Mouse (Mus musculus) kidney, adult 2 months (tissue): ENCODE data around the gene Zc3h10.

ENCODE experiments used
- CTCF ChIP-seq: fragments of 200-500 bp; conservative IDR thresholded peaks from 2 replicates; pipeline ENCODE4 v1.5.1; 2011; ENCODE audit warnings: low read depth, mild to moderate bottlenecking, control low read depth, low read length, moderate library complexity, mixed read lengths; ENCODE audit not compliant: insufficient read depth, insufficient read length
- POLR2A ChIP-seq: fragments of 200-500 bp; IDR thresholded peaks from one replicate; pipeline ENCODE4 v1.6.1; 2011; ENCODE audit warnings: low read depth, low read length, control low read depth

- TF ChIP-seq CTCF, result no peak
- no peak for TF ChIP-seq POLR2A
Observed at GRCm38 (mm10) chr10:128511761-128512160, 35.8 kb downstream of the Zc3h10 start.
